Mouse (Mus musculus) CH12.LX (cell line): ENCODE results near the gene Usp30. TPM values are rescaled to one million over a fixed set of nuclear protein-coding genes. Genes with fewer than 3 reads are reported as not detected.

Experiments
- DNase-seq: peaks from one replicate; pipeline ENCODE4 v3.0.0-alpha.2; 2013; ENCODE audit errors: extremely low read depth
- H3K27ac ChIP-seq: 2 replicates; pipeline ENCODE4 v1.5.1; 2012; ENCODE audit warnings: low read depth, mild to moderate bottlenecking, control low read depth, moderate library complexity; ENCODE audit not compliant: insufficient read depth
- H3K27me3 ChIP-seq: replicated peaks from 2 replicates; pipeline ENCODE3; 2012; ENCODE audit warnings: inconsistent platforms
- H3K36me3 ChIP-seq, 2 experiments: replicated peaks in 1 of 2; 2 replicates each; pipeline versions ENCODE3 to v1.6.1; 2012; ENCODE audit warnings: inconsistent platforms in 1 of 2, low read length in 1 of 2, mild to moderate bottlenecking in 1 of 2, mixed read lengths in 1 of 2, moderate library complexity in 1 of 2; ENCODE audit not compliant: control insufficient read depth in 1 of 2, insufficient read depth in 1 of 2
- H3K4me1 ChIP-seq, 2 experiments: 2 replicates each; pipeline ENCODE4 v1.6.1; 2012; ENCODE audit warnings: inconsistent platforms in 1 of 2, moderate library complexity in 1 of 2; ENCODE audit not compliant: insufficient read depth in 2 of 2, control insufficient read depth in 1 of 2
- H3K4me2 ChIP-seq: 2 replicates; pipeline ENCODE4 v1.6.1; 2012; ENCODE audit warnings: low read depth, mild to moderate bottlenecking, control low read depth; ENCODE audit not compliant: poor library complexity, insufficient read depth, severe bottlenecking
- H3K4me3 ChIP-seq, 3 experiments: fragments of 150-350 bp in 1 of 3; sonication (generic) in 1 of 3; replicated peaks in 1 of 3; 2 replicates each; pipeline versions ENCODE3 to v1.5.1; 2011 to 2012; ENCODE audit warnings: low read depth in 2 of 3, low read length in 2 of 3, mild to moderate bottlenecking in 2 of 3, moderate library complexity in 2 of 3, control low read depth in 1 of 3, improper control_type of control experiment in 1 of 3, inconsistent platforms in 1 of 3, mixed read lengths in 1 of 3; ENCODE audit not compliant: poor library complexity in 1 of 3
- H3K79me2 ChIP-seq: replicated peaks from 2 replicates; pipeline ENCODE4 v1.6.1; 2012; ENCODE audit warnings: mild to moderate bottlenecking, moderate library complexity; ENCODE audit not compliant: control insufficient read depth, poor library complexity, insufficient read depth, severe bottlenecking; ENCODE audit errors: extremely low read depth
- H3K9ac ChIP-seq: 2 replicates; pipeline ENCODE4 v1.6.1; 2012; ENCODE audit warnings: low read depth, mild to moderate bottlenecking, control low read depth, moderate library complexity; ENCODE audit not compliant: insufficient read depth
- H3K9me3 ChIP-seq: replicated peaks from 2 replicates; pipeline ENCODE3; 2012; ENCODE audit warnings: low read length, inconsistent platforms, mixed read lengths
- CHD2 ChIP-seq: IDR thresholded peaks from 2 replicates; pipeline ENCODE4 v1.6.1; 2011; ENCODE audit warnings: low read length, improper control_type of control experiment
- EP300 ChIP-seq: IDR thresholded peaks from 2 replicates; pipeline ENCODE4 v1.6.1; 2011; ENCODE audit warnings: low read length, improper control_type of control experiment
- IRF4 ChIP-seq: IDR thresholded peaks from 2 replicates; pipeline ENCODE4 v1.6.1; 2014; ENCODE audit warnings: low read depth, mild to moderate bottlenecking, inconsistent platforms, low read length, improper control_type of control experiment
- JUND ChIP-seq: conservative IDR thresholded peaks from 2 replicates; pipeline ENCODE4 v1.6.1; 2011; ENCODE audit warnings: low read depth, low read length, improper control_type of control experiment
- MAZ ChIP-seq: IDR thresholded peaks from 2 replicates; pipeline ENCODE4 v1.6.1; 2012; ENCODE audit warnings: low read depth, mild to moderate bottlenecking, inconsistent platforms, low read length, improper control_type of control experiment, moderate library complexity
- MXI1 ChIP-seq: IDR thresholded peaks from 2 replicates; pipeline ENCODE4 v1.6.1; 2011; ENCODE audit warnings: mild to moderate bottlenecking, low read depth, low read length, improper control_type of control experiment
- MYC ChIP-seq: IDR thresholded peaks from 2 replicates; pipeline ENCODE4 v1.6.1; 2011; ENCODE audit warnings: low read depth, mild to moderate bottlenecking, improper control_type of control experiment, low read length
- NELFE ChIP-seq: IDR thresholded peaks from 2 replicates; pipeline ENCODE4 v1.6.1; 2011; ENCODE audit warnings: low read depth, low read length, improper control_type of control experiment
- POLR2A ChIP-seq: IDR thresholded peaks from 2 replicates; pipeline ENCODE4 v1.6.1; 2011; ENCODE audit warnings: low read depth, mild to moderate bottlenecking, improper control_type of control experiment, low read length
- POLR2AphosphoS2 ChIP-seq: IDR thresholded peaks from 2 replicates; pipeline ENCODE4 v1.6.1; 2011; ENCODE audit warnings: low read depth, low read length, improper control_type of control experiment
- RCOR1 ChIP-seq: conservative IDR thresholded peaks from 2 replicates; pipeline ENCODE4 v1.6.1; 2012; ENCODE audit warnings: low read depth, mild to moderate bottlenecking, inconsistent platforms, low read length, improper control_type of control experiment
- SIN3A ChIP-seq: IDR thresholded peaks from 2 replicates; pipeline ENCODE4 v1.6.1; 2012; ENCODE audit warnings: low read length, improper control_type of control experiment, inconsistent platforms
- dilution Hi-C: fragments of 300-500 bp; cut with MboI; formaldehyde crosslinking; loops from 2 replicates; pipeline ENCODE4 v1.14.3; 2020; ENCODE audit warnings: low sequenced_read_pairs; ENCODE audit not compliant: extremely low pct_unique_long_range_greater_than_20kb, extremely low pct_ligation_motif_present
- in situ Hi-C: fragments of 300-500 bp; cut with MboI; formaldehyde crosslinking; loops from 3 replicates; pipeline ENCODE4 v1.14.3; 2019; ENCODE audit warnings: low sequenced_read_pairs, low pct_ligation_motif_present, low pct_unique_long_range_greater_than_20kb, mixed read lengths
- polyA plus RNA-seq: library from polyadenylated mRNA; unstranded; fragments of >175 nt; gene quantifications from 2 replicates; pipeline ENCODE4 v1.2.1, GENCODE M21; 2012; ENCODE audit warnings: low read depth; ENCODE audit not compliant: insufficient read length
- total RNA-seq, 2 experiments: library from RNA; depleted of rRNA; stranded (reverse); fragments of 300-350 nt in 1 of 2; fragments of >200 nt in 1 of 2; gene quantifications; 2 replicates each; pipeline ENCODE4 v1.2.3; 2012 to 2014

Gene Usp30
- total and polyA plus RNA-seq, 3 experiments: 13.0 to 15.5 (median 14.5) TPM

- Histone ChIP-seq H3K4me3 (no peak overlapping the region), H3K79me2 (peaks cover 9% of the 10 kb centered on the region), H3K27me3 (no peaks in the 10 kb centered on the region), H3K9ac (no peak overlapping the region), H3K36me3 (peaks cover 47 to 77% of the 10 kb centered on the region in 2 experiments), H3K4me2 (no peak overlapping the region), H3K4me1 (peaks cover 3 to 43% of the 10 kb centered on the region in 2 experiments; a peak in 3 of 4 replicates), H3K27ac (peak overlapping the region; percentile 3), H3K9me3 (no peaks in the 10 kb centered on the region)
- in situ Hi-C loops (no loop called here), dilution Hi-C loops (no loop called here)
- TF ChIP-seq POLR2A: no peak
- TF ChIP-seq SIN3A: 0 out of 2 replicates have a peak, but pooled peaks have one; percentile 15
- TF ChIP-seq EP300: no peak
- peak; percentile 62 for DNase-seq
Measured at GRCm38 (mm10) chr5:114135516-114135915, 70.3 kb downstream of the Usp30 start.

GRCm38 (mm10) chr5:114137481-114138276 is 72.4 kb downstream of the Usp30 start:
- H3K4me2 ChIP-seq: no peak overlapping the region
- H3K36me3 ChIP-seq: peaks cover 47 to 79% of the 10 kb centered on the region in 2 experiments
- TF ChIP-seq CHD2 (no peak), MXI1 (no peak), POLR2AphosphoS2 (no peak), IRF4 (no peak), NELFE (no peak), MAZ (no peak), JUND (no peak), MYC (no peak), RCOR1 (no peak)
- no peak overlapping the region for H3K27ac ChIP-seq
- H3K9me3 ChIP-seq: no peaks in the 10 kb centered on the region
- no peak for DNase-seq
- dilution Hi-C loops (no loop called here), in situ Hi-C loops (no loop called here)
- no peak overlapping the region for H3K9ac ChIP-seq
- no peak overlapping the region for H3K4me3 ChIP-seq
- peaks cover 3 to 49% of the 10 kb centered on the region in 2 experiments; a peak in 3 of 4 replicates for H3K4me1 ChIP-seq
- H3K79me2 ChIP-seq: peaks cover 6% of the 10 kb centered on the region
- no peaks in the 10 kb centered on the region for H3K27me3 ChIP-seq
